10 mouse cellular contexts compared by ENCODE assay signal in the genomic region with DNA sequence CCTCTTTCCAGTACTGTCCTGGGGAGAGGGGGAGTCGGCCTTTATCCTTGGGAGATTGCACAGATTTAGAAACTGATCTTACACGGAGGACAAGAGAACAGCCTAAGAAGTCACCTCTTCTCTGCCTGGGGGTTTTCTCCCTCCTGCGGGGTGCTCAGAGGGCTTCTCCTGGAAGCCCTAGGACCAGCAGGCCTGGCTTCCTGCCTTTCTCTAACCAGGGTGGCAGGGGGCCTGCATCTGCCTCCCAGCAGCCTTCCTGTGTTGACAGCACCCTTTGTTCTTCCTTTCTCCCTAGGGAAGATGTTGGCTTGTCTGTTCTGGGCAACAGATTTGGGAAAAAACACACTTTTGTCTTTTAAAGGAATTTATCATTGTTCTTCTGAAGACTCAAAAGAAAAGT.
DNase-seq lines count a peak whose midpoint lies in the region; ATAC-seq lines count a peak whose summit lies in the region.
"Had no signal": no experiment of that assay in that cellular context is flagged by ENCODE, and none has a peak within 500 bp of the region (broad histone marks: within the 10 kb centered on the region; RNA-seq: fewer than 3 reads in every experiment).

No protein-coding gene starts in this region.

- peak; percentile 39 to 61 for DNase-seq in heart, adult 18-20 months
- peak; percentile 35 for DNase-seq in thymus, postnatal 25 days
- no peak for DNase-seq in thymus, postnatal 0 days (ENCODE audit: low spot score)
- DNase-seq in induced T-regulatory cell, adult 2 months (ENCODE audit: low read depth) = peak; percentile 38
- peak; percentile 41 for DNase-seq in naive thymus-derived CD4-positive, alpha-beta T cell, adult 2 months (ENCODE audit: low read depth)

- H3K27me3 ChIP-seq in heart, embryonic 11.5 days (ENCODE audit: control insufficient read depth, insufficient read depth, low read length) = no peaks in the 10 kb centered on the region
- H3K27me3 ChIP-seq: limb, embryonic 12.5 days had no signal

- no peak for ATAC-seq in heart, embryonic 11.5 days (replicated peaks; ENCODE audit: insufficient number of reproducible peaks, low FRiP score, low TSS enrichment)
- ATAC-seq in cerebellum, adult (ENCODE audit: insufficient number of reproducible peaks, low FRiP score, low TSS enrichment) = no peak
- ATAC-seq in megakaryocyte progenitor cell, adult 5-6 weeks (replicated peaks; ENCODE audit: poor library complexity) = no peak
- ATAC-seq: intestine, postnatal 0 days had no signal

- WGBS in heart, embryonic 11.5 days (ENCODE audit: insufficient replicate concordance) = 11% methylated on average over 3 of the region's 3 CpGs

- H3K4me2 ChIP-seq in heart, embryonic 11.5 days = no peak overlapping the region
- H3K4me2 ChIP-seq: limb, embryonic 12.5 days had no signal

- H3K9ac ChIP-seq in heart, embryonic 11.5 days (ENCODE audit: low read depth, low read length) = no peak overlapping the region
- H3K9ac ChIP-seq: limb, embryonic 12.5 days had no signal

- peaks cover 13% of the 10 kb centered on the region for H3K4me1 ChIP-seq in heart, embryonic 11.5 days (ENCODE audit: control insufficient read depth, insufficient read depth, low read length)

- H3K36me3 ChIP-seq in heart, embryonic 11.5 days (ENCODE audit: control insufficient read depth, insufficient read depth, low read length) = no peaks in the 10 kb centered on the region
- H3K36me3 ChIP-seq: limb, embryonic 12.5 days had no signal

- no peak overlapping the region for H3K27ac ChIP-seq in heart, embryonic 11.5 days (ENCODE audit: low read depth, low read length)

- no peaks in the 10 kb centered on the region for H3K9me3 ChIP-seq in heart, embryonic 11.5 days (replicated peaks; ENCODE audit: control insufficient read depth, low read length)
- H3K9me3 ChIP-seq: limb, embryonic 12.5 days had no signal

- H3K4me3 ChIP-seq in heart, embryonic 11.5 days (ENCODE audit: low read depth, low read length) = no peak overlapping the region
- H3K4me3 ChIP-seq: limb, embryonic 12.5 days had no signal
